ENCODE assay signal across 25 mouse cellular contexts in the genomic region with DNA sequence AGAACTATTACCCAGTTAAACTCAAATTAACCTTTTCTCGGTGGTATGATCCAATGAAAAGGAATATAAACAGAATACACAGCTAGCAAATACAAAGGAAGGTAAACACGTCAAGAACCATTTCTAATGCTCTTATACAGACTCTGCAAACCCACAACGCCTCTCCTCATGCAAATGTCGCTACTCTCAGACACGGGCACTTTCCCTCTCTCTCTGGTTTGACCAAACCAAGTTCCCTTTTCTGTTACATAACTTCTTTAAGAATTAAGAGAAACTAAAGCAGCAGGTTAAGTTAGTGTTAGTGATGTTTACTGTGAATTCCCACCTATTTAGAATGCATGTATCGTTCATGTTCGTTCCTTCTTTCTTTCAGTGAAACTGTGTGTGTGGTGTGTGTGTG. TPM values are rescaled to one million over a fixed set of nuclear protein-coding genes. Genes with fewer than 3 reads are reported as not detected.
DNase-seq lines count a peak whose midpoint lies in the region; ATAC-seq and TF ChIP-seq lines count a peak whose summit lies in the region.
"Had no signal": no experiment of that assay in that cellular context is flagged by ENCODE, and none has a peak within 500 bp of the region (broad histone marks: within the 10 kb centered on the region; RNA-seq: fewer than 3 reads in every experiment).

No protein-coding gene starts in this region.

- no peak overlapping the region for H3K4me2 ChIP-seq in CH12.LX (ENCODE audit: insufficient read depth, low read depth, poor library complexity, severe bottlenecking)
- no peak overlapping the region for H3K4me2 ChIP-seq in hindbrain, embryonic 16.5 days (ENCODE audit: low read length)
- no peak overlapping the region for H3K4me2 ChIP-seq in stomach, postnatal 0 days (replicated peaks; ENCODE audit: low read depth)
- H3K4me2 ChIP-seq: embryonic facial prominence, embryonic 12.5 days; embryonic facial prominence, embryonic 15.5 days; forebrain, embryonic 15.5 days; heart, embryonic 12.5 days; heart, embryonic 15.5 days; hindbrain, embryonic 15.5 days had no signal

- no peak for DNase-seq in layer of hippocampus, adult 2 months (ENCODE audit: low spot score in 2 of 2)
- no peak for DNase-seq in layer of hippocampus, adult 8-10 months (ENCODE audit: low spot score in 2 of 2)
- peak; percentile 37 for DNase-seq in CH12.LX (ENCODE audit: extremely low read depth)
- peak; percentile 53 for DNase-seq in splenic B cell, adult 2 months (ENCODE audit: low read depth, low spot score)
- DNase-seq in stomach, postnatal 0 days (ENCODE audit: low spot score) = no peak
- DNase-seq: adrenal gland, postnatal 10 days; adrenal gland, postnatal 36 days; cerebellum, adult 18-20 months; cerebellum, adult 9-10 months; cerebellum, postnatal 14 days; gastrocnemius, postnatal 25 days; heart, postnatal 10 days; heart, postnatal 36 days had no signal

- peaks cover 2 to 11% of the 10 kb centered on the region in 2 experiments for H3K4me1 ChIP-seq in CH12.LX (ENCODE audit: control insufficient read depth in 1 of 2, insufficient read depth in 2 of 2)
- H3K4me1 ChIP-seq in hindbrain, embryonic 16.5 days (ENCODE audit: control insufficient read depth, insufficient read depth, low read depth, low read length) = no peaks in the 10 kb centered on the region
- no peaks in the 10 kb centered on the region for H3K4me1 ChIP-seq in stomach, postnatal 0 days (replicated peaks; ENCODE audit: control insufficient read depth, insufficient read depth)
- H3K4me1 ChIP-seq: embryonic facial prominence, embryonic 12.5 days; embryonic facial prominence, embryonic 15.5 days; forebrain, embryonic 15.5 days; hindbrain, embryonic 15.5 days had no signal

- no peak for TF ChIP-seq EP300 in CH12.LX (IDR thresholded peaks at IDR 0.05; ENCODE audit: low read length)
- TF ChIP-seq EP300 in stomach, postnatal 0 days (optimal IDR thresholded peaks at IDR 0.05) = no peak

- peaks cover 46 to 88% of the 10 kb centered on the region in 2 experiments for H3K36me3 ChIP-seq in CH12.LX (replicated peaks in 1 of 2; ENCODE audit: control insufficient read depth in 1 of 2, insufficient read depth in 1 of 2, low read length in 1 of 2)
- peaks cover 14% of the 10 kb centered on the region for H3K36me3 ChIP-seq in splenic B cell, adult 2 months (ENCODE audit: control insufficient read depth, insufficient read depth, low read length, poor library complexity, severe bottlenecking)
- peaks cover 29% of the 10 kb centered on the region for H3K36me3 ChIP-seq in hindbrain, embryonic 16.5 days (ENCODE audit: control insufficient read depth, insufficient read depth, low read length)
- H3K36me3 ChIP-seq in stomach, postnatal 0 days (ENCODE audit: control insufficient read depth, insufficient read depth, low read length) = peaks cover 9% of the 10 kb centered on the region; the same call in 1 of the 2 replicates

- no peak for TF ChIP-seq RAD21 in CH12.LX (IDR thresholded peaks at IDR 0.05; ENCODE audit: low read depth, low read length)

- no peak overlapping the region for H3K4me3 ChIP-seq in layer of hippocampus, adult 2 months
- H3K4me3 ChIP-seq in CH12.LX (replicated peaks in 1 of 3; ENCODE audit: low read depth in 2 of 3, low read length in 2 of 3, poor library complexity in 1 of 3) = no peak overlapping the region
- no peak overlapping the region for H3K4me3 ChIP-seq in hindbrain, embryonic 16.5 days (ENCODE audit: low read length)
- no peak overlapping the region for H3K4me3 ChIP-seq in stomach, postnatal 0 days (ENCODE audit: low read depth, low read length)
- H3K4me3 ChIP-seq: embryonic facial prominence, embryonic 12.5 days; embryonic facial prominence, embryonic 15.5 days; forebrain, embryonic 15.5 days; heart, embryonic 12.5 days; heart, embryonic 15.5 days; hindbrain, embryonic 15.5 days had no signal

- in situ Hi-C loops in CH12.LX (cut with MboI; ENCODE audit: low pct_ligation_motif_present, low pct_unique_long_range_greater_than_20kb, low sequenced_read_pairs) = no loop called here

- H3K79me2 ChIP-seq in CH12.LX (replicated peaks; ENCODE audit: control insufficient read depth, extremely low read depth, insufficient read depth, poor library complexity, severe bottlenecking) = peaks cover 1% of the 10 kb centered on the region

- H3K27ac ChIP-seq in layer of hippocampus, adult 2 months = peak overlapping the region; percentile 55; the same call in 1 of the 2 replicates
- no peak overlapping the region for H3K27ac ChIP-seq in CH12.LX (ENCODE audit: insufficient read depth, low read depth)
- H3K27ac ChIP-seq in hindbrain, embryonic 16.5 days (ENCODE audit: low read depth, low read length) = no peak overlapping the region
- no peak overlapping the region for H3K27ac ChIP-seq in stomach, postnatal 0 days (replicated peaks)
- H3K27ac ChIP-seq: embryonic facial prominence, embryonic 12.5 days; embryonic facial prominence, embryonic 15.5 days; forebrain, embryonic 15.5 days; heart, embryonic 15.5 days; hindbrain, embryonic 15.5 days had no signal

- no peaks in the 10 kb centered on the region for H3K9me3 ChIP-seq in CH12.LX (replicated peaks; ENCODE audit: low read length)
- H3K9me3 ChIP-seq in hindbrain, embryonic 16.5 days (ENCODE audit: control insufficient read depth, low read length) = no peaks in the 10 kb centered on the region
- H3K9me3 ChIP-seq in stomach, postnatal 0 days (ENCODE audit: control insufficient read depth, low read length) = no peaks in the 10 kb centered on the region
- H3K9me3 ChIP-seq: embryonic facial prominence, embryonic 12.5 days; embryonic facial prominence, embryonic 15.5 days; forebrain, embryonic 15.5 days; heart, embryonic 12.5 days; heart, embryonic 15.5 days; hindbrain, embryonic 15.5 days had no signal

- H3K27me3 ChIP-seq in CH12.LX (replicated peaks) = no peaks in the 10 kb centered on the region
- no peaks in the 10 kb centered on the region for H3K27me3 ChIP-seq in splenic B cell, adult 2 months (ENCODE audit: control insufficient read depth, insufficient read depth, low read length, poor library complexity, severe bottlenecking)
- H3K27me3 ChIP-seq in hindbrain, embryonic 16.5 days (replicated peaks; ENCODE audit: control insufficient read depth, insufficient read depth, low read length) = no peaks in the 10 kb centered on the region
- no peaks in the 10 kb centered on the region for H3K27me3 ChIP-seq in stomach, postnatal 0 days (ENCODE audit: control insufficient read depth, insufficient read depth, low read length)
- H3K27me3 ChIP-seq: embryonic facial prominence, embryonic 12.5 days; embryonic facial prominence, embryonic 15.5 days; forebrain, embryonic 15.5 days; heart, embryonic 12.5 days; heart, embryonic 15.5 days; hindbrain, embryonic 15.5 days had no signal

- H3K9ac ChIP-seq in CH12.LX (ENCODE audit: insufficient read depth, low read depth) = no peak overlapping the region
- no peak overlapping the region for H3K9ac ChIP-seq in hindbrain, embryonic 16.5 days (ENCODE audit: low read depth, low read length)
- H3K9ac ChIP-seq in stomach, postnatal 0 days (ENCODE audit: low read length) = no peak overlapping the region
- H3K9ac ChIP-seq: embryonic facial prominence, embryonic 12.5 days; embryonic facial prominence, embryonic 15.5 days; forebrain, embryonic 15.5 days; heart, embryonic 12.5 days; heart, embryonic 15.5 days; hindbrain, embryonic 15.5 days had no signal

- peak; percentile 59 to 67; a peak in 3 of 4 replicates for ATAC-seq in hematopoietic stem cell, adult 5-6 weeks (replicated peaks in 1 of 2; ENCODE audit: insufficient read depth in 1 of 2, low FRiP score in 2 of 2, low TSS enrichment in 1 of 2, low read depth in 1 of 2, poor library complexity in 2 of 2, severe bottlenecking in 2 of 2)
- ATAC-seq in hindbrain, embryonic 16.5 days = no peak
- ATAC-seq in stomach, postnatal 0 days (ENCODE audit: low FRiP score, low TSS enrichment) = no peak
- ATAC-seq: activated CD4-positive, CD25-positive, alpha-beta regulatory T cell, adult 4 months; CD4-positive, CD25-positive, alpha-beta regulatory T cell, adult 4 months; forebrain, embryonic 15.5 days; inflammation-experienced regulatory T-cells, adult 6 months; intestine, embryonic 16.5 days had no signal

- dilution Hi-C loops in CH12.LX (cut with MboI; ENCODE audit: extremely low pct_ligation_motif_present, extremely low pct_unique_long_range_greater_than_20kb, low sequenced_read_pairs) = no loop called here

- TF ChIP-seq CTCF in layer of hippocampus, adult 2 months (conservative IDR thresholded peaks at IDR 0.05) = no peak
- TF ChIP-seq CTCF in CH12.LX (conservative IDR thresholded peaks at IDR 0.05 in 1 of 2, IDR thresholded peaks at IDR 0.05 in 1 of 2; ENCODE audit: low read depth in 2 of 2, low read length in 2 of 2) = no peak
- no peak for TF ChIP-seq CTCF in stomach, postnatal 0 days (IDR thresholded peaks at IDR 0.05; ENCODE audit: low read depth)

- 91% methylated on average over 7 of the region's 7 CpGs for WGBS in hindbrain, embryonic 16.5 days
- 77% methylated on average over 7 of the region's 7 CpGs for WGBS in stomach, postnatal 0 days

- no peak for TF ChIP-seq POLR2A in CH12.LX (IDR thresholded peaks at IDR 0.05; ENCODE audit: low read depth, low read length)

TF ChIP-seq in CH12.LX, 34 proteins besides CTCF, POLR2A, EP300 and RAD21:
- no peak for TF ChIP-seq ZMIZ1 (IDR thresholded peaks at IDR 0.05; ENCODE audit: low read depth, low read length)
- TF ChIP-seq BHLHE40 (IDR thresholded peaks at IDR 0.05; ENCODE audit: low read depth, low read length) = peak; percentile 36; the same call in 1 of the 2 replicates

RNA-seq across cellular contexts. Expression of a gene that starts 25.4 kb away (rescaled TPM):
- total RNA-seq in layer of hippocampus, adult 2 months (2021) = 10 to 100 TPM; 53.8 to 59.4 TPM
- 10 to 100 TPM; 52.4 to 66.5 (median 60.7) TPM for total RNA-seq in layer of hippocampus, adult 8-10 months (2022)
- total RNA-seq in CH12.LX (2012; rRNA removed) (17.5 and 19.2 TPM in 2 replicates), CH12.LX (2014; rRNA removed) (5.6 and 6.0 TPM in 2 replicates)
- polyA plus RNA-seq in CH12.LX (2012; ENCODE audit: insufficient read length, low read depth) = 57.2 and 60.4 TPM in 2 replicates
- total RNA-seq in hematopoietic stem cell, adult 5-6 weeks (2017) = 14.4 and 26.1 TPM in 2 replicates
- 17.1 and 23.2 TPM in 2 replicates for polyA plus RNA-seq in hindbrain, embryonic 16.5 days (2015; fragmentation: Nextera tagmentation; extraction: Ambion mirVana)
- polyA plus RNA-seq in stomach, postnatal 0 days (2015; fragmentation: Nextera tagmentation; extraction: Ambion mirVana) = 8.3 and 9.8 TPM in 2 replicates

RNA-seq across cellular contexts. Expression of a gene that starts 38.4 kb away (rescaled TPM):
- 100 to 1,000 TPM; 386 to 390 TPM for total RNA-seq in layer of hippocampus, adult 2 months (2021)
- 100 to 1,000 TPM; 356 to 433 (median 388) TPM for total RNA-seq in layer of hippocampus, adult 8-10 months (2022)
- 632 and 634 TPM in 2 replicates for total RNA-seq in CH12.LX (2012; rRNA removed)
- 517 and 532 TPM in 2 replicates for total RNA-seq in CH12.LX (2014; rRNA removed)
- 1,226 and 1,288 TPM in 2 replicates for polyA plus RNA-seq in CH12.LX (2012; ENCODE audit: insufficient read length, low read depth)
- 589 and 614 TPM in 2 replicates for total RNA-seq in hematopoietic stem cell, adult 5-6 weeks (2017)
- 942 and 968 TPM in 2 replicates for polyA plus RNA-seq in hindbrain, embryonic 16.5 days (2015; fragmentation: Nextera tagmentation; extraction: Ambion mirVana)
- 1,113 and 1,141 TPM in 2 replicates for polyA plus RNA-seq in stomach, postnatal 0 days (2015; fragmentation: Nextera tagmentation; extraction: Ambion mirVana)

Comparison
In these comparisons a context has a peak if more than half of its experiments do, and no peak if none do; other contexts are left out.
1. DNase-seq: peak in CH12.LX (single experiment) and splenic B cell, adult 2 months (single experiment); none in layer of hippocampus, adult 2 months (0 of 2), layer of hippocampus, adult 8-10 months (0 of 2) and stomach, postnatal 0 days (single experiment).
2. ATAC-seq: peak in hematopoietic stem cell, adult 5-6 weeks (2 of 2); none in hindbrain, embryonic 16.5 days (single experiment) and stomach, postnatal 0 days (single experiment).